ENCODE assay signal across 16 mouse cellular contexts in the genomic region with DNA sequence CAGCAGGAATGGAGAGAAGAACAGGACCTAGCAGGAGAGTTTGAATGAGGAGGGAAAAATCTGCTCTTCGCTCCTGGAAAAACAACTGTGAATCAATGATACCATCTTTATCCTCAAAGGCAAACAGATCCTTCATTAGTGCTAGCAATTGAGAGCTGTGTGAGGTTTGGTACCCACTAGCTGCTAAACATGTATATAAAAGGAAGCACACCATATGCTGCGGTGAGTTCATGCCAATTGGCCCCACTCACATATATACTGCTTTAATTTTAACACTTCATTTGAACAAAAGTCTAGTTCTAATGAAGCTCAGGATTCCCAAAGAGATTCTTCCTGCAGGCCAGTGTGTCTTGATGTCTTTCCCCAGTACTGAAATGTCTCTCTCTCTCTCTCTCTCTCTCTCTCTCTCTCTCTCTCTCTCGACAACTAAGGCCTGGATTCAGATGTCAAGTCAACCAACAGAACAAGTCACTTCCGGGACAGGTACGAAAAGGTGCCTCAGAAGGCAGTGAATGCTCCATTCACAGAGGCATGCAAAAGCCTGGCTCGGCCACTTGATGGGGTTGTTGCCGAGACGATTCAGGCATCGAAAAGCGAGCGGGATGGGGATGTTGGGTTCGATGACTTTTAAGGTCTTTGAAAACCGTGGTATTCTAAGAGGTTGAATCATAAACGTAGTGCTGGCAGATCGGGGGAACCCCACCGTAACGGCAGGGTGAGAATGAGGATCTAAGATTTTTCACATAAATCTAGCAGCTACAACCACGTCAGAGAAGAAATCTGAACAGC.
DNase-seq lines count a peak whose midpoint lies in the region; ATAC-seq lines count a peak whose summit lies in the region.
"Had no signal": no experiment of that assay in that cellular context is flagged by ENCODE, and none has a peak within 500 bp of the region (broad histone marks: within the 10 kb centered on the region; RNA-seq: fewer than 3 reads in every experiment).

No protein-coding gene starts in this region.

- no peak overlapping the region for H3K9ac ChIP-seq in intestine, embryonic 16.5 days (ENCODE audit: low read depth, low read length)
- H3K9ac ChIP-seq: heart, embryonic 12.5 days; neural tube, embryonic 15.5 days had no signal

- H3K4me3 ChIP-seq in intestine, embryonic 16.5 days (ENCODE audit: low read length): no peak overlapping the region
- H3K4me3 ChIP-seq: heart, embryonic 12.5 days; neural tube, embryonic 15.5 days had no signal

- H3K4me1 ChIP-seq in intestine, embryonic 16.5 days (ENCODE audit: control insufficient read depth, insufficient read depth, low read length): no peaks in the 10 kb centered on the region
- H3K4me1 ChIP-seq: neural tube, embryonic 15.5 days had no signal

- no peak overlapping the region for H3K4me2 ChIP-seq in intestine, embryonic 16.5 days (ENCODE audit: low read depth, low read length)
- H3K4me2 ChIP-seq: heart, embryonic 12.5 days; liver, embryonic 11.5 days; neural tube, embryonic 15.5 days had no signal

- H3K27ac ChIP-seq in intestine, embryonic 16.5 days (ENCODE audit: low read length): no peak overlapping the region
- H3K27ac ChIP-seq: neural tube, embryonic 15.5 days had no signal

- H3K36me3 ChIP-seq in intestine, embryonic 16.5 days (ENCODE audit: control insufficient read depth, insufficient read depth, low read length): no peaks in the 10 kb centered on the region
- H3K36me3 ChIP-seq: heart, embryonic 12.5 days; neural tube, embryonic 15.5 days had no signal

- H3K27me3 ChIP-seq in intestine, embryonic 16.5 days (replicated peaks; ENCODE audit: control insufficient read depth, insufficient read depth, low read length): no peaks in the 10 kb centered on the region
- H3K27me3 ChIP-seq: heart, embryonic 12.5 days; neural tube, embryonic 15.5 days had no signal

- H3K9me3 ChIP-seq in intestine, embryonic 16.5 days (ENCODE audit: control insufficient read depth, low read length): no peaks in the 10 kb centered on the region
- H3K9me3 ChIP-seq: heart, embryonic 12.5 days; neural tube, embryonic 15.5 days had no signal

- 92% methylated on average over 18 of the region's 18 CpGs for WGBS in intestine, embryonic 16.5 days

- no peak for ATAC-seq in intestine, embryonic 16.5 days

- peak; percentile 46 for DNase-seq in layer of hippocampus, adult 11-12 months (ENCODE audit: low spot score)
- no peak for DNase-seq in layer of hippocampus, postnatal 10 days (ENCODE audit: low spot score in 2 of 2)
- peak; percentile 52 for DNase-seq in CD4-positive, CD25-positive, alpha-beta regulatory T cell, adult 2 months (ENCODE audit: low read depth, low spot score)
- peak; percentile 28 for DNase-seq in brain, embryonic 18.5 days (ENCODE audit: low read depth, low spot score)
- DNase-seq in right cerebral cortex, postnatal 10 days (ENCODE audit: low spot score in 2 of 2): peak; percentile 66 to 80
- DNase-seq in lung, postnatal 36 days: no peak
- DNase-seq: cerebellum, adult 9-10 months; embryo, embryonic 11 days; gastrocnemius, postnatal 14 days; heart, postnatal 4 days; kidney, postnatal 10 days; lung, postnatal 10 days had no signal

Comparison
In these comparisons a context has a peak if more than half of its experiments do, and no peak if none do; other contexts are left out.
1. DNase-seq: peak in layer of hippocampus, adult 11-12 months (single experiment), CD4-positive, CD25-positive, alpha-beta regulatory T cell, adult 2 months (single experiment), brain, embryonic 18.5 days (single experiment) and right cerebral cortex, postnatal 10 days (2 of 2); none in layer of hippocampus, postnatal 10 days (0 of 2) and lung, postnatal 36 days (single experiment).